Mouse (Mus musculus) CH12.LX (cell line): ENCODE measurements at regions not wholly inside any gene's neighbourhood (a gene's known extent, or its start where the extent isn't known, plus 50 kb on each side); places are given as distances from the start of the nearest gene placed in this dataset.
"Not testable (repeated sequence)": the region's sequence is repeated elsewhere in the genome, so short reads cannot be mapped to it uniquely, and the experiment has no call there.

Experiments used
- DNase-seq: peaks from one replicate; pipeline ENCODE4 v3.0.0-alpha.2; 2013; ENCODE audit errors: extremely low read depth
- H3K27ac ChIP-seq: 2 replicates; pipeline ENCODE4 v1.5.1; 2012; ENCODE audit warnings: low read depth, mild to moderate bottlenecking, control low read depth, moderate library complexity; ENCODE audit not compliant: insufficient read depth
- H3K27me3 ChIP-seq: replicated peaks from 2 replicates; pipeline ENCODE3; 2012; ENCODE audit warnings: inconsistent platforms
- H3K36me3 ChIP-seq, 2 experiments: replicated peaks in 1 of 2; 2 replicates each; pipeline versions ENCODE3 to v1.6.1; 2012; ENCODE audit warnings: inconsistent platforms in 1 of 2, low read length in 1 of 2, mild to moderate bottlenecking in 1 of 2, mixed read lengths in 1 of 2, moderate library complexity in 1 of 2; ENCODE audit not compliant: control insufficient read depth in 1 of 2, insufficient read depth in 1 of 2
- H3K4me1 ChIP-seq, 2 experiments: 2 replicates each; pipeline ENCODE4 v1.6.1; 2012; ENCODE audit warnings: inconsistent platforms in 1 of 2, moderate library complexity in 1 of 2; ENCODE audit not compliant: insufficient read depth in 2 of 2, control insufficient read depth in 1 of 2
- H3K4me2 ChIP-seq: 2 replicates; pipeline ENCODE4 v1.6.1; 2012; ENCODE audit warnings: low read depth, mild to moderate bottlenecking, control low read depth; ENCODE audit not compliant: poor library complexity, insufficient read depth, severe bottlenecking
- H3K4me3 ChIP-seq, 3 experiments: fragments of 150-350 bp in 1 of 3; sonication (generic) in 1 of 3; replicated peaks in 1 of 3; 2 replicates each; pipeline versions ENCODE3 to v1.5.1; 2011 to 2012; ENCODE audit warnings: low read depth in 2 of 3, low read length in 2 of 3, mild to moderate bottlenecking in 2 of 3, moderate library complexity in 2 of 3, control low read depth in 1 of 3, improper control_type of control experiment in 1 of 3, inconsistent platforms in 1 of 3, mixed read lengths in 1 of 3; ENCODE audit not compliant: poor library complexity in 1 of 3
- H3K79me2 ChIP-seq: replicated peaks from 2 replicates; pipeline ENCODE4 v1.6.1; 2012; ENCODE audit warnings: mild to moderate bottlenecking, moderate library complexity; ENCODE audit not compliant: control insufficient read depth, poor library complexity, insufficient read depth, severe bottlenecking; ENCODE audit errors: extremely low read depth
- H3K9ac ChIP-seq: 2 replicates; pipeline ENCODE4 v1.6.1; 2012; ENCODE audit warnings: low read depth, mild to moderate bottlenecking, control low read depth, moderate library complexity; ENCODE audit not compliant: insufficient read depth
- H3K9me3 ChIP-seq: replicated peaks from 2 replicates; pipeline ENCODE3; 2012; ENCODE audit warnings: low read length, inconsistent platforms, mixed read lengths
- CTCF ChIP-seq, 2 experiments: IDR thresholded peaks in 1 of 2; conservative IDR thresholded peaks in 1 of 2; 2 replicates each; pipeline ENCODE4 v1.5.1; 2011 to 2012; ENCODE audit warnings: low read depth in 2 of 2, low read length in 2 of 2, improper control_type of control experiment in 1 of 2, inconsistent platforms in 1 of 2, mild to moderate bottlenecking in 1 of 2, moderate library complexity in 1 of 2
- EP300 ChIP-seq: IDR thresholded peaks from 2 replicates; pipeline ENCODE4 v1.6.1; 2011; ENCODE audit warnings: low read length, improper control_type of control experiment
- ETS1 ChIP-seq: conservative IDR thresholded peaks from 2 replicates; pipeline ENCODE4 v1.6.1; 2012; ENCODE audit warnings: low read depth, mild to moderate bottlenecking, inconsistent platforms, low read length, improper control_type of control experiment, moderate library complexity
- HCFC1 ChIP-seq: IDR thresholded peaks from 2 replicates; pipeline ENCODE4 v1.6.1; 2012; ENCODE audit warnings: low read depth, mild to moderate bottlenecking, inconsistent platforms, low read length, improper control_type of control experiment
- JUN ChIP-seq: IDR thresholded peaks from 2 replicates; pipeline ENCODE4 v1.6.1; 2011; ENCODE audit warnings: low read depth, mild to moderate bottlenecking, low read length, improper control_type of control experiment, moderate library complexity; ENCODE audit not compliant: insufficient read depth
- JUND ChIP-seq: conservative IDR thresholded peaks from 2 replicates; pipeline ENCODE4 v1.6.1; 2011; ENCODE audit warnings: low read depth, low read length, improper control_type of control experiment
- KAT2A ChIP-seq: IDR thresholded peaks from 2 replicates; pipeline ENCODE4 v1.6.1; 2012; ENCODE audit warnings: low read length, improper control_type of control experiment, inconsistent platforms; ENCODE audit not compliant: insufficient replicate concordance
- MAZ ChIP-seq: IDR thresholded peaks from 2 replicates; pipeline ENCODE4 v1.6.1; 2012; ENCODE audit warnings: low read depth, mild to moderate bottlenecking, inconsistent platforms, low read length, improper control_type of control experiment, moderate library complexity
- NRF1 ChIP-seq: IDR thresholded peaks from 2 replicates; pipeline ENCODE4 v1.6.1; 2014; ENCODE audit warnings: low read depth, mild to moderate bottlenecking, inconsistent platforms, low read length, improper control_type of control experiment, moderate library complexity
- POLR2AphosphoS2 ChIP-seq: IDR thresholded peaks from 2 replicates; pipeline ENCODE4 v1.6.1; 2011; ENCODE audit warnings: low read depth, low read length, improper control_type of control experiment
- RAD21 ChIP-seq: IDR thresholded peaks from 2 replicates; pipeline ENCODE4 v1.6.1; 2011; ENCODE audit warnings: low read depth, mild to moderate bottlenecking, low read length, improper control_type of control experiment, moderate library complexity
- RCOR1 ChIP-seq: conservative IDR thresholded peaks from 2 replicates; pipeline ENCODE4 v1.6.1; 2012; ENCODE audit warnings: low read depth, mild to moderate bottlenecking, inconsistent platforms, low read length, improper control_type of control experiment
- SMC3 ChIP-seq: IDR thresholded peaks from 2 replicates; pipeline ENCODE4 v1.6.1; 2011; ENCODE audit warnings: low read depth, low read length, improper control_type of control experiment
- TBP ChIP-seq: conservative IDR thresholded peaks from 2 replicates; pipeline ENCODE4 v1.6.1; 2011; ENCODE audit warnings: low read depth, low read length, improper control_type of control experiment
- TCF12 ChIP-seq: IDR thresholded peaks from 2 replicates; pipeline ENCODE4 v1.6.1; 2014; ENCODE audit warnings: low read depth, mild to moderate bottlenecking, inconsistent platforms, low read length, improper control_type of control experiment
- UBTF ChIP-seq: IDR thresholded peaks from 2 replicates; pipeline ENCODE4 v1.6.1; 2012; ENCODE audit warnings: low read depth, mild to moderate bottlenecking, inconsistent platforms, low read length, improper control_type of control experiment, moderate library complexity
- USF1 ChIP-seq: IDR thresholded peaks from 2 replicates; pipeline ENCODE4 v1.6.1; 2014; ENCODE audit warnings: low read depth, mild to moderate bottlenecking, inconsistent platforms, low read length, improper control_type of control experiment
- USF2 ChIP-seq: conservative IDR thresholded peaks from 2 replicates; pipeline ENCODE4 v1.6.1; 2011; ENCODE audit warnings: low read depth, low read length, improper control_type of control experiment
- ZKSCAN1 ChIP-seq: IDR thresholded peaks from 2 replicates; pipeline ENCODE4 v1.6.1; 2012; ENCODE audit warnings: low read depth, inconsistent platforms, low read length, improper control_type of control experiment, borderline replicate concordance
- ZMIZ1 ChIP-seq: IDR thresholded peaks from 2 replicates; pipeline ENCODE4 v1.6.1; 2012; ENCODE audit warnings: low read depth, mild to moderate bottlenecking, inconsistent platforms, low read length, improper control_type of control experiment
- dilution Hi-C: fragments of 300-500 bp; cut with MboI; formaldehyde crosslinking; loops from 2 replicates; pipeline ENCODE4 v1.14.3; 2020; ENCODE audit warnings: low sequenced_read_pairs; ENCODE audit not compliant: extremely low pct_unique_long_range_greater_than_20kb, extremely low pct_ligation_motif_present
- in situ Hi-C: fragments of 300-500 bp; cut with MboI; formaldehyde crosslinking; loops from 3 replicates; pipeline ENCODE4 v1.14.3; 2019; ENCODE audit warnings: low sequenced_read_pairs, low pct_ligation_motif_present, low pct_unique_long_range_greater_than_20kb, mixed read lengths

DNA sequence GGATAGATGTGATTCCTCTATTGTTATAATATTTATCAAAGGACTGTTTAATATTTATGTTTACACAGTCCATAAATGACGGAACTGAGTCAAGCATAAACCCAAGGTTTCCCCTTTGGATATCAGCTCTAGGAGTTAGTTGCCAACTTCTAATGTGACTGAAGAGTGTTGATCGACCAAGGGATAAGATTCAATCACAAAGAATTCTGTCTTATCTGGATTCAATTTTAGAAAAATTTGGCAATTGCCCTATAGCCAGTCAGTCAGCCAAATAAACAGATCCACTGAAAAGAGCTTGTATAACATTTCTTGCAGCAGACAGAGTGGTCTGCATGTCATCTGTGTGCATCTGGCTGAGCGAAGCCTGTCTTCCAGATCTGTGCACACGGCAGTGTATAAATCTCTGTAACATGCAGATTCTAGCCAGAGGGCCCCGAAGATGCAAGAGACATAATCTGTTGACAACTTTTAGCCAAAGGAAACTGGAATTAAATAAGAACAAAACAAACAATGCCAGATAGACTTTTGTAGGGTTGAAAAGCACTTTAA, 387.6 kb upstream of the 1700008P02Rik start:
- DNase-seq: no peak
- Histone ChIP-seq H3K27ac (no peak overlapping the region), H3K9ac (no peak overlapping the region), H3K9me3 (no peaks in the 10 kb centered on the region), H3K4me3 (no peak overlapping the region), H3K27me3 (no peaks in the 10 kb centered on the region), H3K79me2 (no peaks in the 10 kb centered on the region)
- dilution Hi-C loops (no loop called here), in situ Hi-C loops (no loop called here)
- TF ChIP-seq USF2 (no peak), CTCF (conservative IDR thresholded peaks at IDR 0.05 in 1 of 2, IDR thresholded peaks at IDR 0.05 in 1 of 2; ENCODE audit: low read depth in 2 of 2, low read length in 2 of 2) (no peak), KAT2A (no peak), HCFC1 (no peak), SMC3 (no peak), EP300 (no peak), UBTF (no peak), USF1 (no peak), JUN (no peak), MAZ (no peak), RAD21 (no peak), ZMIZ1 (no peak), NRF1 (no peak), POLR2AphosphoS2 (no peak), TCF12 (no peak), ETS1 (no peak), ZKSCAN1 (no peak), JUND (no peak), RCOR1 (no peak), TBP (no peak)
- TF ChIP-seq, all 38 proteins: peak for 0
- Histone ChIP-seq H3K36me3 (no peaks in the 10 kb centered on the region), H3K4me2 (no peak overlapping the region), H3K4me1 (peaks cover 2 to 10% of the 10 kb centered on the region in 2 experiments; a peak in 3 of 4 replicates)

DNA sequence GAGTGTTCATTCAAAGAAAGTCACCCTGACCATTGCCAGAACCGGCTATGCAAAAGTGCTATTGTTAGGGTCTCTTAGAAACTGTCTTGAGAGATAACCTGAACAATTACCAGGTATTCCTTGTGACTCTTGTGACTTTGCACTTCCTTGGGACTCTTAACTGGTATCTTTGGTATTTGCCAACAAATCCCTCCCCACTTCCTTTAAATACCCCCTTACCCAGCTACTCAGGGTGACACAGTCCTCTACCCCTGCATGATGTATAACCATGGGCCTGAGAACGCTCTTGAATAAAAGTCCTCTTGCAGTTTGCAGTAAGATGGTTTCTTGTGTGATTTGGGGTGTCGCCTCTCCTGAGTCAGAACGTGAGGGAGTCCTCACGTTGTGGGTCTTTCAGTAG, 371.5 kb upstream of the 1700008P02Rik start:
- H3K9me3 ChIP-seq, in situ Hi-C loops, H3K36me3 ChIP-seq, H3K4me2 ChIP-seq, H3K27ac ChIP-seq, H3K4me3 ChIP-seq, DNase-seq, H3K79me2 ChIP-seq, H3K4me1 ChIP-seq, dilution Hi-C loops, H3K9ac ChIP-seq, H3K27me3 ChIP-seq: not testable (repeated sequence)
